Mouse (Mus musculus) heart, embryonic 13.5 days (tissue): ENCODE data around the gene Zdhhc11. TPM values are rescaled to one million over a fixed set of nuclear protein-coding genes. Genes with fewer than 3 reads are reported as not detected.
A peak's percentile ranks its signal among the peaks of the same experiment; 100 is the strongest.

ENCODE experiments used
- ATAC-seq: fragments of 200-750 bp; cut with Nextera tagmentation; 2 replicates; pipeline ENCODE4 v1.8.0; 2017; ENCODE audit warnings: moderate TSS enrichment; ENCODE audit not compliant: insufficient number of reproducible peaks, low FRiP score, low TSS enrichment; ENCODE audit errors: extremely low read depth
- H3K27ac ChIP-seq: fragments of 300-500 bp; sonication (generic); replicated peaks from 2 replicates; pipeline ENCODE4 v1.5.1; 2015; ENCODE audit warnings: moderate library complexity, mild to moderate bottlenecking, inconsistent platforms
- H3K27me3 ChIP-seq: fragments of 300-500 bp; sonication (generic); replicated peaks from 2 replicates; pipeline ENCODE4 v1.6.1; 2015; ENCODE audit warnings: mild to moderate bottlenecking, inconsistent platforms
- H3K36me3 ChIP-seq: fragments of 300-500 bp; sonication (generic); 2 replicates; pipeline ENCODE4 v1.6.1; 2015; ENCODE audit warnings: mild to moderate bottlenecking, inconsistent platforms
- H3K4me1 ChIP-seq: fragments of 300-500 bp; sonication (generic); 2 replicates; pipeline ENCODE4 v1.6.1; 2015; ENCODE audit warnings: inconsistent platforms
- H3K4me2 ChIP-seq: fragments of 300-500 bp; sonication (generic); 2 replicates; pipeline ENCODE4 v1.6.1; 2015; ENCODE audit warnings: inconsistent platforms, mild to moderate bottlenecking, moderate library complexity
- H3K4me3 ChIP-seq: fragments of 300-500 bp; sonication (generic); 2 replicates; pipeline ENCODE4 v1.5.1; 2015; ENCODE audit warnings: moderate library complexity, mild to moderate bottlenecking, inconsistent platforms
- H3K9ac ChIP-seq: fragments of 300-500 bp; sonication (generic); 2 replicates; pipeline ENCODE4 v1.6.1; 2015; ENCODE audit warnings: inconsistent platforms, mild to moderate bottlenecking, moderate library complexity
- H3K9me3 ChIP-seq: fragments of 300-500 bp; sonication (generic); 2 replicates; pipeline ENCODE4 v1.6.1; 2016; ENCODE audit warnings: inconsistent platforms
- WGBS: fragments of 180-500 bp; shearing (Covaris S2); methylation state at CpG from one replicate; pipeline ENCODE4 v1.1.7; 2015; ENCODE audit warnings: mixed read lengths; 5-methylcytosine and 5-hydroxymethylcytosine counted together
- polyA plus RNA-seq: library from polyadenylated mRNA; unstranded; fragments of >200 nt; fragmentation: Nextera tagmentation; extraction: Ambion mirVana; gene quantifications from 2 replicates; pipeline ENCODE4 v1.2.1, GENCODE M21; 2015

The Zdhhc11 gene
- not detected in 2 replicates for polyA plus RNA-seq

- ATAC-seq = no peak
- WGBS = 88% methylated on average over 5 of the region's 5 CpGs
These were observed at the start of gene Zdhhc11 for GRCm38 (mm10) chr13:73963551-73963950. Gene Zdhhc11, plus strand, starts transcription at chr13:73963851.

GRCm38 (mm10) chr13:73932201-73932600 is 31.4 kb upstream of the Zdhhc11 start:
- Histone ChIP-seq H3K27me3 (no peaks in the 10 kb centered on the region), H3K9me3 (no peaks in the 10 kb centered on the region), H3K4me3 (no peak overlapping the region), H3K4me1 (peaks cover 8% of the 10 kb centered on the region), H3K4me2 (no peak overlapping the region), H3K27ac (no peak overlapping the region), H3K36me3 (peaks cover 77% of the 10 kb centered on the region), H3K9ac (0 out of 2 replicates have a peak overlapping the region, but pooled peaks have one; percentile 21)
- no peak for ATAC-seq
- 84% methylated on average over 10 of the region's 10 CpGs for WGBS

More at GRCm38 (mm10) chr13:73963551-73963950, at the start of gene Zdhhc11:
- Histone ChIP-seq H3K27ac (no peak within 1 kb of the TSS), H3K36me3 (peaks cover 36% of the 10 kb centered on the region), H3K4me2 (no peak within 1 kb of the TSS), H3K9me3 (no peaks in the 10 kb centered on the region), H3K9ac (no peak within 1 kb of the TSS), H3K27me3 (no peaks in the 10 kb centered on the region), H3K4me1 (no peaks in the 10 kb centered on the region), H3K4me3 (no peak within 1 kb of the TSS)

- WGBS = 14% methylated on average over 5 of the region's 5 CpGs
- H3K9ac ChIP-seq = peak overlapping the region; percentile 85
- H3K4me1 ChIP-seq = peaks cover 16% of the 10 kb centered on the region
- peak overlapping the region; percentile 79 for H3K4me3 ChIP-seq
- H3K36me3 ChIP-seq = peaks cover 63% of the 10 kb centered on the region
- H3K9me3 ChIP-seq = no peaks in the 10 kb centered on the region
- peak; percentile 26; the same call in 1 of the 2 replicates for ATAC-seq
- no peaks in the 10 kb centered on the region for H3K27me3 ChIP-seq
- 0 out of 2 replicates have a peak overlapping the region, but pooled peaks have one; percentile 80 for H3K27ac ChIP-seq
- H3K4me2 ChIP-seq = peak overlapping the region; percentile 79
These were observed 26.7 kb upstream of the Zdhhc11 start for GRCm38 (mm10) chr13:73936938-73937320.

- peak; percentile 91 for ATAC-seq
- H3K27me3 ChIP-seq = no peaks in the 10 kb centered on the region
- H3K9me3 ChIP-seq = no peaks in the 10 kb centered on the region
- peak within 1 kb of the TSS; percentile 79 for H3K4me2 ChIP-seq
- WGBS = under 1% methylated on average over 82 of the region's 82 CpGs
- peak within 1 kb of the TSS; percentile 85 for H3K9ac ChIP-seq
- peak within 1 kb of the TSS; percentile 80 for H3K27ac ChIP-seq
- peaks cover 63% of the 10 kb centered on the region for H3K36me3 ChIP-seq
- peaks cover 16% of the 10 kb centered on the region for H3K4me1 ChIP-seq
- H3K4me3 ChIP-seq = peak within 1 kb of the TSS; percentile 79
These were observed 26.1 kb upstream of the Zdhhc11 start, which contains the start of the genes Trip13 and Brd9 for GRCm38 (mm10) chr13:73937321-73938176. Gene Trip13, minus strand, starts transcription at chr13:73937784. Gene Brd9, plus strand, starts transcription at chr13:73937811.

- Histone ChIP-seq H3K4me3 (peak overlapping the region; percentile 79), H3K9ac (peak overlapping the region; percentile 85), H3K27ac (peak overlapping the region; percentile 80), H3K36me3 (peaks cover 63% of the 10 kb centered on the region), H3K9me3 (no peaks in the 10 kb centered on the region), H3K27me3 (no peaks in the 10 kb centered on the region), H3K4me1 (peaks cover 16% of the 10 kb centered on the region), H3K4me2 (peak overlapping the region; percentile 79)
- no peak for ATAC-seq
- WGBS = 32% methylated on average over 13 of the region's 13 CpGs
These were observed 25.5 kb upstream of the Zdhhc11 start for GRCm38 (mm10) chr13:73938177-73938560.

- Histone ChIP-seq H3K4me2 (peak overlapping the region; percentile 79; the same call in 1 of the 2 replicates), H3K27me3 (no peaks in the 10 kb centered on the region), H3K27ac (no peak overlapping the region), H3K4me1 (peaks cover 16% of the 10 kb centered on the region), H3K4me3 (no peak overlapping the region), H3K36me3 (peaks cover 71% of the 10 kb centered on the region), H3K9me3 (no peaks in the 10 kb centered on the region), H3K9ac (no peak overlapping the region)
- 89% methylated on average over 5 of the region's 5 CpGs for WGBS
- ATAC-seq = no peak
These were observed 24.6 kb upstream of the Zdhhc11 start for GRCm38 (mm10) chr13:73939101-73939500.

- Histone ChIP-seq H3K4me1 (no peaks in the 10 kb centered on the region), H3K4me3 (no peak overlapping the region), H3K27ac (no peak overlapping the region), H3K4me2 (no peak overlapping the region), H3K36me3 (peaks cover 99% of the 10 kb centered on the region), H3K27me3 (no peaks in the 10 kb centered on the region), H3K9me3 (no peaks in the 10 kb centered on the region), H3K9ac (no peak overlapping the region)
- no peak for ATAC-seq
- WGBS = 89% methylated on average over 9 of the region's 9 CpGs
These were observed 19.0 kb upstream of the Zdhhc11 start for GRCm38 (mm10) chr13:73944606-73945005.

GRCm38 (mm10) chr13:73953551-73954130 is 10.0 kb upstream of the Zdhhc11 start:
- Histone ChIP-seq H3K9me3 (no peaks in the 10 kb centered on the region), H3K27me3 (no peaks in the 10 kb centered on the region), H3K4me1 (no peaks in the 10 kb centered on the region), H3K27ac (no peak overlapping the region), H3K36me3 (peaks cover 98% of the 10 kb centered on the region), H3K4me2 (no peak overlapping the region), H3K9ac (no peak overlapping the region), H3K4me3 (no peak overlapping the region)
- no peak for ATAC-seq
- 100% methylated on average over 1 of the region's 1 CpGs for WGBS

GRCm38 (mm10) chr13:73954666-73955065 is 9.0 kb upstream of the Zdhhc11 start:
- WGBS = 80% methylated on average over 6 of the region's 6 CpGs
- peaks cover 98% of the 10 kb centered on the region for H3K36me3 ChIP-seq

GRCm38 (mm10) chr13:73955531-73955930 is 8.1 kb upstream of the Zdhhc11 start:
- Histone ChIP-seq H3K27me3 (no peaks in the 10 kb centered on the region), H3K9ac (no peak overlapping the region), H3K4me2 (no peak overlapping the region), H3K4me3 (no peak overlapping the region), H3K36me3 (peaks cover 98% of the 10 kb centered on the region), H3K27ac (no peak overlapping the region), H3K4me1 (no peaks in the 10 kb centered on the region), H3K9me3 (no peaks in the 10 kb centered on the region)
- no peak for ATAC-seq
- WGBS = 81% methylated on average over 5 of the region's 5 CpGs

More at GRCm38 (mm10) chr13:73954666-73955065, 9.0 kb upstream of the Zdhhc11 start:
- H3K27me3 ChIP-seq = no peaks in the 10 kb centered on the region
- no peak overlapping the region for H3K9ac ChIP-seq
- no peak overlapping the region for H3K4me3 ChIP-seq
- H3K4me1 ChIP-seq = no peaks in the 10 kb centered on the region
- no peaks in the 10 kb centered on the region for H3K9me3 ChIP-seq
- H3K4me2 ChIP-seq = no peak overlapping the region
- ATAC-seq = no peak
- no peak overlapping the region for H3K27ac ChIP-seq

GRCm38 (mm10) chr13:73960117-73960652 is 3.5 kb upstream of the Zdhhc11 start:
- H3K9ac ChIP-seq = no peak overlapping the region
- no peak overlapping the region for H3K4me3 ChIP-seq
- H3K4me2 ChIP-seq = no peak overlapping the region
- no peaks in the 10 kb centered on the region for H3K27me3 ChIP-seq
- H3K36me3 ChIP-seq = peaks cover 70% of the 10 kb centered on the region
- WGBS = 88% methylated on average over 10 of the region's 10 CpGs
- no peak for ATAC-seq
- no peaks in the 10 kb centered on the region for H3K9me3 ChIP-seq
- no peak overlapping the region for H3K27ac ChIP-seq
- H3K4me1 ChIP-seq = no peaks in the 10 kb centered on the region
